24 mouse cellular contexts compared by ENCODE assay signal in genomic region chr15:98546843-98547242, GRCm38 (mm10). TPM values are rescaled to one million over a fixed set of nuclear protein-coding genes. Genes with fewer than 3 reads are reported as not detected.
DNase-seq lines count a peak whose midpoint lies in the region; TF ChIP-seq lines count a peak whose summit lies in the region.
"Had no signal": no experiment of that assay in that cellular context is flagged by ENCODE, and none has a peak within 500 bp of the region (broad histone marks: within the 10 kb centered on the region; RNA-seq: fewer than 3 reads in every experiment).

No protein-coding gene starts in this region.

- in situ Hi-C loops in ES-E14 (cut with MboI; ENCODE audit: low sequenced_read_pairs in 2 of 2, unreplicated experiment in 2 of 2), result no loop called here

- no peaks in the 10 kb centered on the region for H3K9me3 ChIP-seq in ES-E14 (ENCODE audit: control insufficient read depth, insufficient read depth, low read depth, low read length)
- H3K9me3 ChIP-seq: embryonic facial prominence, embryonic 10.5 days; embryonic facial prominence, embryonic 12.5 days; forebrain, embryonic 13.5 days; forebrain, embryonic 15.5 days had no signal

- H3K27me3 ChIP-seq in testis, adult 2 months (ENCODE audit: control insufficient read depth, insufficient read depth, low read length), result no peaks in the 10 kb centered on the region
- H3K27me3 ChIP-seq: embryonic facial prominence, embryonic 12.5 days; forebrain, embryonic 13.5 days; forebrain, embryonic 15.5 days; Patski had no signal

- TF ChIP-seq POLR2A in testis, adult 2 months (IDR thresholded peaks at IDR 0.05; ENCODE audit: control insufficient read depth, low read depth, low read length), result no peak

- no peaks in the 10 kb centered on the region; the same call in 1 of the 2 replicates for H3K4me1 ChIP-seq in testis, adult 2 months (ENCODE audit: control insufficient read depth, insufficient read depth, low read length)
- H3K4me1 ChIP-seq in ES-E14 (ENCODE audit: control insufficient read depth in 2 of 2, insufficient read depth in 2 of 2, low read length in 2 of 2, poor library complexity in 1 of 2), result peaks cover 4% of the 10 kb centered on the region in 2 experiments; a peak in 3 of 4 replicates
- H3K4me1 ChIP-seq: embryonic facial prominence, embryonic 10.5 days; embryonic facial prominence, embryonic 12.5 days; forebrain, embryonic 13.5 days; forebrain, embryonic 15.5 days had no signal

- no peak for TF ChIP-seq CTCF in testis, adult 2 months (IDR thresholded peaks at IDR 0.05; ENCODE audit: control insufficient read depth, insufficient read depth, insufficient replicate concordance, low read depth, low read length)

- DNase-seq in testis, postnatal 14 days (ENCODE audit: low spot score), result no peak
- no peak for DNase-seq in ES-E14 (ENCODE audit: low read depth, low spot score)
- DNase-seq in gastrocnemius, postnatal 25 days, result no peak
- no peak for DNase-seq in ovary, postnatal 14 days (ENCODE audit: low spot score)
- DNase-seq: adrenal gland, adult 8-10 months; adrenal gland, postnatal 14 days; adrenal gland, postnatal 36 days; cerebellum, adult 11-12 months; cerebellum, adult 9-10 months; cerebellum, postnatal 10 days; forebrain, postnatal 0 days had no signal

- H3K36me3 ChIP-seq in testis, adult 2 months (ENCODE audit: control insufficient read depth, insufficient read depth, low read length), result peaks cover 2% of the 10 kb centered on the region
- peaks cover 42% of the 10 kb centered on the region for H3K36me3 ChIP-seq in ES-E14 (ENCODE audit: control insufficient read depth, insufficient read depth, low read length, poor library complexity, severe bottlenecking)

- peak overlapping the region; percentile 29; the same call in 1 of the 2 replicates for H3K27ac ChIP-seq in testis, adult 2 months (ENCODE audit: control insufficient read depth, insufficient read depth, low read depth, low read length)
- no peak overlapping the region for H3K27ac ChIP-seq in ES-E14 (ENCODE audit: insufficient read depth, low read depth, low read length, poor library complexity, severe bottlenecking)
- H3K27ac ChIP-seq: embryonic facial prominence, embryonic 10.5 days; embryonic facial prominence, embryonic 12.5 days; forebrain, embryonic 13.5 days; forebrain, embryonic 15.5 days had no signal

- no peak overlapping the region for H3K9ac ChIP-seq in ES-E14 (ENCODE audit: insufficient read depth, low read depth, low read length, poor library complexity, severe bottlenecking)
- H3K9ac ChIP-seq: embryonic facial prominence, embryonic 12.5 days; forebrain, embryonic 13.5 days; forebrain, embryonic 15.5 days; forebrain, postnatal 0 days had no signal

- no peak overlapping the region for H3K4me3 ChIP-seq in testis, adult 2 months (ENCODE audit: control insufficient read depth, low read depth, low read length)
- no peak overlapping the region for H3K4me3 ChIP-seq in ES-E14 (ENCODE audit: insufficient read depth in 1 of 2, low read depth in 1 of 2, low read length in 2 of 2, poor library complexity in 1 of 2, severe bottlenecking in 1 of 2)
- H3K4me3 ChIP-seq: embryonic facial prominence, embryonic 10.5 days; embryonic facial prominence, embryonic 12.5 days; forebrain, embryonic 13.5 days; forebrain, embryonic 15.5 days had no signal

TF ChIP-seq in ES-E14, 5 proteins besides CTCF, POLR2A, EP300 and RAD21:
- no peak for TF ChIP-seq ZC3H11A (IDR thresholded peaks at IDR 0.05; ENCODE audit: borderline replicate concordance, low read depth, low read length)
- no peak for TF ChIP-seq ZNF384 (IDR thresholded peaks at IDR 0.05; ENCODE audit: low read depth, low read length)
- no peak for TF ChIP-seq HCFC1 (IDR thresholded peaks at IDR 0.05; ENCODE audit: borderline replicate concordance, insufficient read depth, low read length)
- TF ChIP-seq CHD2 (IDR thresholded peaks at IDR 0.05; ENCODE audit: low read depth, low read length), result no peak
- TF ChIP-seq MAFK (IDR thresholded peaks at IDR 0.05; ENCODE audit: insufficient read depth, low read depth, low read length), result peak; percentile 87
TF ChIP-seq in ES-E14: peak in this region for 1.

RNA-seq across cellular contexts. Expression of gene Kansl2, which starts 12.8 kb away (rescaled TPM):
- 19.8 and 20.1 TPM in 2 replicates for polyA plus RNA-seq in testis, adult 2 months (2012; rRNA removed)
- 95.0 and 111 TPM in 2 replicates for total RNA-seq in ES-E14 (2012; rRNA removed)
- total RNA-seq in gastrocnemius, postnatal 25 days (2021), result 10 to 100 TPM; 55.8 to 57.9 TPM

RNA-seq across cellular contexts. Expression of gene Ccnt1, which starts 23.9 kb away (rescaled TPM):
- polyA plus RNA-seq in testis, adult 2 months (2012; rRNA removed), result 11.4 and 15.1 TPM in 2 replicates
- 53.1 and 59.1 TPM in 2 replicates for total RNA-seq in ES-E14 (2012; rRNA removed)
- total RNA-seq in gastrocnemius, postnatal 25 days (2021), result 10 to 100 TPM; 17.3 to 21.1 TPM

RNA-seq across cellular contexts. Expression of gene 4930415O20Rik, which starts 24.0 kb away (rescaled TPM):
- 88.1 and 104 TPM in 2 replicates for polyA plus RNA-seq in testis, adult 2 months (2012; rRNA removed)
- not detected in 2 replicates for total RNA-seq in ES-E14 (2012; rRNA removed)
- under 1 TPM in 1 of 2 experiments, not detected in 1; 0.74 TPM for total RNA-seq in gastrocnemius, postnatal 25 days (2021)
- total RNA-seq: adrenal gland, adult 8-10 months; forebrain, postnatal 0 days had no signal
- polyA plus RNA-seq: activated CD4-positive, CD25-positive, alpha-beta regulatory T cell, adult 4 months; cerebellum, adult 2 months; cortical plate, adult 2 months; embryonic facial prominence, embryonic 10.5 days; embryonic facial prominence, embryonic 12.5 days; embryonic facial prominence, embryonic 14.5 days; forebrain, embryonic 11.5 days; forebrain, embryonic 13.5 days had no signal

RNA-seq across cellular contexts. Expression of gene Olfr279, which starts 54.6 kb away (rescaled TPM):
- 0.48 and 1.1 TPM in 2 replicates for polyA plus RNA-seq in testis, adult 2 months (2012; rRNA removed)
- 0.04 TPM in 1 of 2 replicates, not detected in the other for total RNA-seq in ES-E14 (2012; rRNA removed)
- not detected for total RNA-seq in gastrocnemius, postnatal 25 days (2021)
- total RNA-seq: adrenal gland, adult 18-20 months; adrenal gland, adult 8-10 months; adrenal gland, postnatal 14 days; adrenal gland, postnatal 36 days; forebrain, postnatal 0 days had no signal
- polyA plus RNA-seq: activated CD4-positive, CD25-positive, alpha-beta regulatory T cell, adult 4 months; C2C12; embryonic facial prominence, embryonic 10.5 days; embryonic facial prominence, embryonic 14.5 days; forebrain, embryonic 11.5 days; forebrain, embryonic 13.5 days; forebrain, embryonic 15.5 days; forebrain, postnatal 0 days; Patski had no signal
